Mouse (Mus musculus) CH12.LX (cell line): ENCODE results near the gene Kcnip3. TPM values are rescaled to one million over a fixed set of nuclear protein-coding genes. Genes with fewer than 3 reads are reported as not detected.

Experiments used
- DNase-seq: peaks from one replicate; pipeline ENCODE4 v3.0.0-alpha.2; 2013; ENCODE audit errors: extremely low read depth
- H3K27ac ChIP-seq: 2 replicates; pipeline ENCODE4 v1.5.1; 2012; ENCODE audit warnings: low read depth, mild to moderate bottlenecking, control low read depth, moderate library complexity; ENCODE audit not compliant: insufficient read depth
- H3K27me3 ChIP-seq: replicated peaks from 2 replicates; pipeline ENCODE3; 2012; ENCODE audit warnings: inconsistent platforms
- H3K36me3 ChIP-seq, 2 experiments: replicated peaks in 1 of 2; 2 replicates each; pipeline versions ENCODE3 to v1.6.1; 2012; ENCODE audit warnings: inconsistent platforms in 1 of 2, low read length in 1 of 2, mild to moderate bottlenecking in 1 of 2, mixed read lengths in 1 of 2, moderate library complexity in 1 of 2; ENCODE audit not compliant: control insufficient read depth in 1 of 2, insufficient read depth in 1 of 2
- H3K4me1 ChIP-seq, 2 experiments: 2 replicates each; pipeline ENCODE4 v1.6.1; 2012; ENCODE audit warnings: inconsistent platforms in 1 of 2, moderate library complexity in 1 of 2; ENCODE audit not compliant: insufficient read depth in 2 of 2, control insufficient read depth in 1 of 2
- H3K4me2 ChIP-seq: 2 replicates; pipeline ENCODE4 v1.6.1; 2012; ENCODE audit warnings: low read depth, mild to moderate bottlenecking, control low read depth; ENCODE audit not compliant: poor library complexity, insufficient read depth, severe bottlenecking
- H3K4me3 ChIP-seq, 3 experiments: fragments of 150-350 bp in 1 of 3; sonication (generic) in 1 of 3; replicated peaks in 1 of 3; 2 replicates each; pipeline versions ENCODE3 to v1.5.1; 2011 to 2012; ENCODE audit warnings: low read depth in 2 of 3, low read length in 2 of 3, mild to moderate bottlenecking in 2 of 3, moderate library complexity in 2 of 3, control low read depth in 1 of 3, improper control_type of control experiment in 1 of 3, inconsistent platforms in 1 of 3, mixed read lengths in 1 of 3; ENCODE audit not compliant: poor library complexity in 1 of 3
- H3K79me2 ChIP-seq: replicated peaks from 2 replicates; pipeline ENCODE4 v1.6.1; 2012; ENCODE audit warnings: mild to moderate bottlenecking, moderate library complexity; ENCODE audit not compliant: control insufficient read depth, poor library complexity, insufficient read depth, severe bottlenecking; ENCODE audit errors: extremely low read depth
- H3K9ac ChIP-seq: 2 replicates; pipeline ENCODE4 v1.6.1; 2012; ENCODE audit warnings: low read depth, mild to moderate bottlenecking, control low read depth, moderate library complexity; ENCODE audit not compliant: insufficient read depth
- H3K9me3 ChIP-seq: replicated peaks from 2 replicates; pipeline ENCODE3; 2012; ENCODE audit warnings: low read length, inconsistent platforms, mixed read lengths
- BHLHE40 ChIP-seq: IDR thresholded peaks from 2 replicates; pipeline ENCODE4 v1.6.1; 2011; ENCODE audit warnings: mild to moderate bottlenecking, low read depth, low read length, improper control_type of control experiment
- CHD2 ChIP-seq: IDR thresholded peaks from 2 replicates; pipeline ENCODE4 v1.6.1; 2011; ENCODE audit warnings: low read length, improper control_type of control experiment
- CTCF ChIP-seq, 2 experiments: IDR thresholded peaks in 1 of 2; conservative IDR thresholded peaks in 1 of 2; 2 replicates each; pipeline ENCODE4 v1.5.1; 2011 to 2012; ENCODE audit warnings: low read depth in 2 of 2, low read length in 2 of 2, improper control_type of control experiment in 1 of 2, inconsistent platforms in 1 of 2, mild to moderate bottlenecking in 1 of 2, moderate library complexity in 1 of 2
- ELF1 ChIP-seq: IDR thresholded peaks from 2 replicates; pipeline ENCODE4 v1.6.1; 2014; ENCODE audit warnings: low read depth, mild to moderate bottlenecking, inconsistent platforms, low read length, improper control_type of control experiment
- GABPA ChIP-seq: IDR thresholded peaks from 2 replicates; pipeline ENCODE4 v1.6.1; 2012; ENCODE audit warnings: low read depth, low read length, improper control_type of control experiment, inconsistent platforms; ENCODE audit not compliant: insufficient replicate concordance
- HCFC1 ChIP-seq: IDR thresholded peaks from 2 replicates; pipeline ENCODE4 v1.6.1; 2012; ENCODE audit warnings: low read depth, mild to moderate bottlenecking, inconsistent platforms, low read length, improper control_type of control experiment
- IRF4 ChIP-seq: IDR thresholded peaks from 2 replicates; pipeline ENCODE4 v1.6.1; 2014; ENCODE audit warnings: low read depth, mild to moderate bottlenecking, inconsistent platforms, low read length, improper control_type of control experiment
- MAX ChIP-seq: IDR thresholded peaks from 2 replicates; pipeline ENCODE4 v1.6.1; 2011; ENCODE audit warnings: low read length, improper control_type of control experiment
- MEF2A ChIP-seq: IDR thresholded peaks from 2 replicates; pipeline ENCODE4 v1.6.1; 2014; ENCODE audit warnings: low read depth, mild to moderate bottlenecking, inconsistent platforms, low read length, improper control_type of control experiment, borderline replicate concordance
- MXI1 ChIP-seq: IDR thresholded peaks from 2 replicates; pipeline ENCODE4 v1.6.1; 2011; ENCODE audit warnings: mild to moderate bottlenecking, low read depth, low read length, improper control_type of control experiment
- NELFE ChIP-seq: IDR thresholded peaks from 2 replicates; pipeline ENCODE4 v1.6.1; 2011; ENCODE audit warnings: low read depth, low read length, improper control_type of control experiment
- NRF1 ChIP-seq: IDR thresholded peaks from 2 replicates; pipeline ENCODE4 v1.6.1; 2014; ENCODE audit warnings: low read depth, mild to moderate bottlenecking, inconsistent platforms, low read length, improper control_type of control experiment, moderate library complexity
- POLR2A ChIP-seq: IDR thresholded peaks from 2 replicates; pipeline ENCODE4 v1.6.1; 2011; ENCODE audit warnings: low read depth, mild to moderate bottlenecking, improper control_type of control experiment, low read length
- RAD21 ChIP-seq: IDR thresholded peaks from 2 replicates; pipeline ENCODE4 v1.6.1; 2011; ENCODE audit warnings: low read depth, mild to moderate bottlenecking, low read length, improper control_type of control experiment, moderate library complexity
- SIN3A ChIP-seq: IDR thresholded peaks from 2 replicates; pipeline ENCODE4 v1.6.1; 2012; ENCODE audit warnings: low read length, improper control_type of control experiment, inconsistent platforms
- TBP ChIP-seq: conservative IDR thresholded peaks from 2 replicates; pipeline ENCODE4 v1.6.1; 2011; ENCODE audit warnings: low read depth, low read length, improper control_type of control experiment
- ZKSCAN1 ChIP-seq: IDR thresholded peaks from 2 replicates; pipeline ENCODE4 v1.6.1; 2012; ENCODE audit warnings: low read depth, inconsistent platforms, low read length, improper control_type of control experiment, borderline replicate concordance
- ZMIZ1 ChIP-seq: IDR thresholded peaks from 2 replicates; pipeline ENCODE4 v1.6.1; 2012; ENCODE audit warnings: low read depth, mild to moderate bottlenecking, inconsistent platforms, low read length, improper control_type of control experiment
- ZNF384 ChIP-seq: IDR thresholded peaks from 2 replicates; pipeline ENCODE4 v1.6.1; 2012; ENCODE audit warnings: low read depth, low read length, improper control_type of control experiment, inconsistent platforms
- dilution Hi-C: fragments of 300-500 bp; cut with MboI; formaldehyde crosslinking; loops from 2 replicates; pipeline ENCODE4 v1.14.3; 2020; ENCODE audit warnings: low sequenced_read_pairs; ENCODE audit not compliant: extremely low pct_unique_long_range_greater_than_20kb, extremely low pct_ligation_motif_present
- in situ Hi-C: fragments of 300-500 bp; cut with MboI; formaldehyde crosslinking; loops from 3 replicates; pipeline ENCODE4 v1.14.3; 2019; ENCODE audit warnings: low sequenced_read_pairs, low pct_ligation_motif_present, low pct_unique_long_range_greater_than_20kb, mixed read lengths
- polyA plus RNA-seq: library from polyadenylated mRNA; unstranded; fragments of >175 nt; gene quantifications from 2 replicates; pipeline ENCODE4 v1.2.1, GENCODE M21; 2012; ENCODE audit warnings: low read depth; ENCODE audit not compliant: insufficient read length
- total RNA-seq, 2 experiments: library from RNA; depleted of rRNA; stranded (reverse); fragments of 300-350 nt in 1 of 2; fragments of >200 nt in 1 of 2; gene quantifications; 2 replicates each; pipeline ENCODE4 v1.2.3; 2012 to 2014

Gene Kcnip3
- total and polyA plus RNA-seq, 3 experiments, result not detected

DNA sequence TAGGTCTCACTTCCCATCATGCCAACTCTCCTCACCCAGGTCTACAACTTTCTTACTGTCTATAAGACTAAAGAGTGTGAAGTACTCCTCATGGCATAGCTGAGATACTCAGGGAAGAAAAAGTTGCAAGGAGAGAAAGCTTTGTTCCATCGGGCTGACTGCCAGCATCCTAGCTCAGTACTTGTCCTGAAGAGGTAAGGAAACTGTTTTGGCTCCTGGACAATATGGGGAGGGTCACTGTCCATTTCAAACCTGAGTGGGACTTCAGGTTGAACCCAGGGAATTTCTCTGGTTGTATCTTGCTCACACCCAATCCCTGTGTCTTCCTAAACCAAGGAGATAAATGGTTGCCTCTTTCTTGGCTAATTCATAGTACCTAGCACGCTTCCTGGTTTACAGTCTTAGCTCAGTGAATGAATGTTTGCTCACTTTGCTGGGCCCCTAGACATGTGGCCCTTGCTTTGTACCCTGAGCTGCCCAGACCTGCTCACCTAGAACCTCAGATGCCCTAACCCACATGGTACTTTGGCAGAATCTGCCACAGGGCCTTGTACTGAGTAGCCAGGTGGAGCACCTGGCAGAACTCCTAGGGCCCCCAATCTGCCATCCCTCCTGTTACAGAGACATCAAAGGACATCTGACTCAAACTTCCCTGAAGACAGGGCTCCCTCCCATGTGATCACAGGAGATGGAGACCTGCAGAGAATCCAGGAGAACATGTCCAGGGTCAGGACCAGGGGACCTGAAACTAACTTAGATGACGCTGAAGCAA, 3.3 kb upstream of the Kcnip3 start:
- dilution Hi-C loops (no loop called here), in situ Hi-C loops (no loop called here)
- Histone ChIP-seq H3K27ac (no peak overlapping the region), H3K9me3 (no peaks in the 10 kb centered on the region), H3K9ac (no peak overlapping the region), H3K4me1 (no peaks in the 10 kb centered on the region; a peak in 1 of 4 replicates), H3K79me2 (no peaks in the 10 kb centered on the region), H3K4me2 (no peak overlapping the region), H3K27me3 (peaks cover 95% of the 10 kb centered on the region), H3K4me3 (no peak overlapping the region), H3K36me3 (no peaks in the 10 kb centered on the region)
- DNase-seq, result no peak
- no peak for TF ChIP-seq MAX
- TF ChIP-seq CTCF (conservative IDR thresholded peaks at IDR 0.05 in 1 of 2, IDR thresholded peaks at IDR 0.05 in 1 of 2; ENCODE audit: low read depth in 2 of 2, low read length in 2 of 2), result no peak
- no peak for TF ChIP-seq RAD21
- no peak for TF ChIP-seq HCFC1

DNA sequence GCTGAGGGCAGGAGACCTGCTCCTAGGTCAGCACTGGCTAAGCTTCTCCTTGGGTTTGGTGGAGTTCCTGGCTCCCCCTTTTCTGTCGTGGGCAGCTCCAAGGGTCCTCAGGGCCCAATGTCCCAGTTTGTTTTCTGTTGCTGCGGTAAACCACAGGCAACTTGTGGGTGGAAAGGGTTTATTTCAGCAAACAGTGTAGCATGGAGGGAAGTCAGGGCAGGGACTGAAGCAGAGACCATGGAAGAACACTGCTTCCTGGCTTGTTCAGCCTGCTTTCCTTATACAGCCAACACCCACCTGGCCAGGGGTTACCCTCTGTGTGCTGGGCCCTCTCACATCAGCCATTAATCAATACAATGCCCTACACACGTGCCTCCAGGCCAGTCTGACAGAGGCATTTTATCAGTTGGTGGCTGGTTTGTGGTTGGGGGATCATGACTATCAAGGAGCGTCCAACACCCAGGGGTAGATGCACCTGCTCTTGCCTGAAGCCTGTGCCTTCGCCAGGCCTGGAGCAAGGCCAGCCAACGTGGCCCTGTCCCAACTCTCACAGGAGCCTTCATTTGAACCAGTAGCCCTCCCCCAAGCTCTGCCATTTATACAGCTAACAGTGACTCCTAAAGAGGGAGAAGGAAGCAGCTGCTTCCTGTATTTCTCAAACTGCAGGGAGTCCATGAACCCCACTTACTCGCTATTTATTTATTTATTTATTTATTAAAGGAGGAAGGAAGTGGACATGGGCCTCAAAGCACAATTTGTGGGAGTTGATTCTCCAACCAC, 2.2 kb upstream of the Kcnip3 start:
- H3K4me2 ChIP-seq, result no peak overlapping the region
- dilution Hi-C loops, result no loop called here

More for the DNA sequence above, 2.2 kb upstream of the Kcnip3 start:
- H3K4me3 ChIP-seq, result no peak overlapping the region
- no peaks in the 10 kb centered on the region for H3K9me3 ChIP-seq
- peaks cover 96% of the 10 kb centered on the region for H3K27me3 ChIP-seq
- no peak for DNase-seq
- H3K27ac ChIP-seq, result no peak overlapping the region
- H3K9ac ChIP-seq, result no peak overlapping the region
- TF ChIP-seq ZNF384, result no peak
- no peak for TF ChIP-seq ELF1
- TF ChIP-seq MEF2A, result no peak
- no peak for TF ChIP-seq POLR2A
- no peak for TF ChIP-seq TBP
- TF ChIP-seq CHD2, result no peak
- no peak for TF ChIP-seq MXI1
- no peak for TF ChIP-seq NELFE
- no peak for TF ChIP-seq BHLHE40
- TF ChIP-seq SIN3A, result no peak
- no peak for TF ChIP-seq RAD21
- TF ChIP-seq HCFC1, result no peak
- no peak for TF ChIP-seq NRF1
- TF ChIP-seq GABPA, result no peak
- TF ChIP-seq ZKSCAN1, result no peak
- TF ChIP-seq ZMIZ1, result no peak
- no peak for TF ChIP-seq IRF4
- H3K4me1 ChIP-seq, result no peaks in the 10 kb centered on the region
- in situ Hi-C loops, result no loop called here
- no peaks in the 10 kb centered on the region for H3K36me3 ChIP-seq
- no peaks in the 10 kb centered on the region for H3K79me2 ChIP-seq
